Comparison of ENCODE assay signal across 12 mouse cellular contexts in the genomic region with DNA sequence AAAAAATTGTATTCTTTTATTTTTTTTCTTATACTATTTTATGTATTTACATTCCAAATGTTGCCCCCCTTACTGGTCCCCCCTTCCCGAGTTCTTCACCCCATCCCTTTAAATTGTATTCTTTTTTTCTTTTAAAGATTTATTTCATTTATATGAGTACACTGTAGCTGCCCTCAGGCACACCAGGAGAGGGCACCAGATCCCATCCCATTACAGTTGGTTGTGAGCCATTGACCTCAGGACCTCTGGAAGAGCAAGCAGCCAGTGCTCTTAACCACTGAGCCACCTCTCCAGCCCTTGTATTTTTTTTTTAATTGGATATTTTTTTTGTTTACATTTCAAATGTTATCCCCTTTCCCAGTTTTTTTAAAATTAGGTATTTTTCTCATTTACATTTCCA. TPM values are rescaled to one million over a fixed set of nuclear protein-coding genes. Genes with fewer than 3 reads are reported as not detected.
A peak's percentile ranks its signal among the peaks of the same experiment; 100 is the strongest.
DNase-seq lines count a peak whose midpoint lies in the region; ATAC-seq and TF ChIP-seq lines count a peak whose summit lies in the region.
"Had no signal": no experiment of that assay in that cellular context is flagged by ENCODE, and none has a peak within 500 bp of the region (broad histone marks: within the 10 kb centered on the region; RNA-seq: fewer than 3 reads in every experiment).

No protein-coding gene starts in this region.

- 79% methylated on average over 1 of the region's 1 CpGs for WGBS in intestine, postnatal 0 days
- WGBS in intestine, embryonic 15.5 days = 80% methylated on average over 1 of the region's 1 CpGs

- no peaks in the 10 kb centered on the region for H3K4me1 ChIP-seq in intestine, postnatal 0 days (replicated peaks; ENCODE audit: control insufficient read depth, insufficient read depth, low read length)
- H3K4me1 ChIP-seq in intestine, embryonic 15.5 days (replicated peaks) = no peaks in the 10 kb centered on the region

- H3K9me3 ChIP-seq in intestine, postnatal 0 days (ENCODE audit: control insufficient read depth) = no peaks in the 10 kb centered on the region
- H3K9me3 ChIP-seq in intestine, embryonic 15.5 days = no peaks in the 10 kb centered on the region
- H3K9me3 ChIP-seq: G1E; heart, embryonic 13.5 days; hindbrain, embryonic 12.5 days; limb, embryonic 12.5 days had no signal

- H3K4me3 ChIP-seq in intestine, postnatal 0 days (ENCODE audit: low read depth, low read length) = no peak overlapping the region
- no peak overlapping the region for H3K4me3 ChIP-seq in intestine, embryonic 15.5 days (replicated peaks)

- H3K9ac ChIP-seq in intestine, postnatal 0 days (ENCODE audit: low read depth, low read length) = no peak overlapping the region
- no peak overlapping the region for H3K9ac ChIP-seq in intestine, embryonic 15.5 days
- H3K9ac ChIP-seq: heart, embryonic 13.5 days; limb, embryonic 12.5 days had no signal

- peaks cover 8% of the 10 kb centered on the region for H3K36me3 ChIP-seq in intestine, postnatal 0 days (ENCODE audit: control insufficient read depth, insufficient read depth)
- H3K36me3 ChIP-seq in intestine, embryonic 15.5 days = peaks cover 4% of the 10 kb centered on the region; the same call in 1 of the 2 replicates

- H3K4me2 ChIP-seq in intestine, postnatal 0 days (replicated peaks; ENCODE audit: low read depth) = no peak overlapping the region
- H3K4me2 ChIP-seq in intestine, embryonic 15.5 days (replicated peaks) = no peak overlapping the region

- H3K27ac ChIP-seq in intestine, postnatal 0 days (ENCODE audit: low read depth, low read length) = no peak overlapping the region
- H3K27ac ChIP-seq in intestine, embryonic 15.5 days = no peak overlapping the region
- H3K27ac ChIP-seq: heart, embryonic 13.5 days; limb, embryonic 12.5 days had no signal

- DNase-seq in 3T3-L1 (ENCODE audit: low read depth, low spot score) (peak; percentile 45), 416B (ENCODE audit: low read depth) (peak; percentile 56)
- DNase-seq in cerebellum, adult 8-10 months = peak; percentile 17
- DNase-seq in B cell, adult 2 months = no peak
- DNase-seq in thymus, postnatal 4 days = no peak
- DNase-seq: adrenal gland, adult 2 months had no signal

- H3K27me3 ChIP-seq in intestine, postnatal 0 days (replicated peaks; ENCODE audit: control insufficient read depth, insufficient read depth, low read length) = no peaks in the 10 kb centered on the region
- no peaks in the 10 kb centered on the region for H3K27me3 ChIP-seq in intestine, embryonic 15.5 days (replicated peaks)
- H3K27me3 ChIP-seq: heart, embryonic 13.5 days; hindbrain, embryonic 12.5 days; limb, embryonic 12.5 days had no signal

- peak; percentile 38; the same call in 1 of the 2 replicates for TF ChIP-seq CTCF in intestine, postnatal 0 days (IDR thresholded peaks at IDR 0.05; ENCODE audit: low read depth)

- no peak for ATAC-seq in intestine, postnatal 0 days
- no peak for ATAC-seq in intestine, embryonic 15.5 days

RNA-seq across cellular contexts. Expression of a gene that starts 0.8 kb away (rescaled TPM):
- 36.1 and 36.7 TPM in 2 replicates for polyA plus RNA-seq in intestine, postnatal 0 days (2015; fragmentation: Nextera tagmentation; extraction: Ambion mirVana)
- 30.0 and 33.1 TPM in 2 replicates for polyA plus RNA-seq in intestine, embryonic 15.5 days (2015; fragmentation: Nextera tagmentation; extraction: Ambion mirVana)

RNA-seq across cellular contexts. Expression of a gene that starts 28.5 kb away (rescaled TPM):
- 1,340 and 1,424 TPM in 2 replicates for polyA plus RNA-seq in intestine, postnatal 0 days (2015; fragmentation: Nextera tagmentation; extraction: Ambion mirVana)
- polyA plus RNA-seq in intestine, embryonic 15.5 days (2015; fragmentation: Nextera tagmentation; extraction: Ambion mirVana) = 81.0 and 84.1 TPM in 2 replicates

Comparison
In these comparisons a context has a peak if more than half of its experiments do, and no peak if none do; other contexts are left out.
1. RNA of a gene that starts 28.5 kb away (polyA plus RNA-seq): 1,340 to 1,424 TPM in intestine, postnatal 0 days; 81.0 to 84.1 TPM in intestine, embryonic 15.5 days; every median in the first group is over 10 times any median in the second.
2. DNase-seq: peak in 3T3-L1 (single experiment), 416B (single experiment) and cerebellum, adult 8-10 months (single experiment); none in B cell, adult 2 months (0 of 2) and thymus, postnatal 4 days (single experiment).